Mouse (Mus musculus) c-Kit-positive CD71-negative TER-119-negative erythroid progenitor cells, embryonic 14.5 days (primary cell): ENCODE measurements at regions not wholly inside any gene's neighbourhood (a gene's known extent, or its start where the extent isn't known, plus 50 kb on each side); places are given as distances from the start of the nearest gene placed in this dataset.
"Not testable (repeated sequence)": the region's sequence is repeated elsewhere in the genome, so short reads cannot be mapped to it uniquely, and the experiment has no call there.

ENCODE experiments used
- DNase-seq: peaks from one replicate; pipeline ENCODE4 v3.0.0-alpha.2; 2013; ENCODE audit warnings: low read depth

DNA sequence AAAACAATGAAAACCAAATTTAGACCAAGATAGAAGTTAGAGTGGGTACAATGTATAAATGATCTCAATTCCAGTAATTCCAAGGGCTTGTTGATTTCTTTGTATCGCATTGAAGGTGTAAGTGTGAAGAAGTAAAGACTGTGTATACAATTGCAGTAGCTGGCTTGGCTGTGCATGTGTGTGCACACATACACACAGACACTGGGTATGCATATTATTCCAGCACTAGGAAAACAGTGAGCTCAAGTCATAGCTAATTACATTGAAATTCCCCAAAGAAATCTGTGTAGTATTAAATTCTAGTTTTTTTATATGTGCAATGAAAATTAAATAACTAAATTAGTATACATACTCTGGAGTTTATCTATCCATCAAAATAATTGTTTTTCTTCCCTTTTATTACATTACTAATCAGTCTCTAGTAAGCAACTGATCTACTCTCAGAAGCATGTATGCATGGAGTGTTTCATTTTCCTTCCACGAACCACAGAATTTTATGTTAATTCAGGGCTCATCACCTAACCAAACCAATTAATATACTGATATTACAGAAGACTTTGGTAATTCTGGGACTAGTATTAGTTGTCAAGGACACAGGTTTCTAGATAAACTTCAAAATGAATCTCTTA, 56.5 kb downstream of the Gm8797 start:
- DNase-seq = no peak

GRCm38 (mm10) chr3:5811071-5811590, 60.5 kb downstream of the Gm8797 start:
- no peak for DNase-seq

DNA sequence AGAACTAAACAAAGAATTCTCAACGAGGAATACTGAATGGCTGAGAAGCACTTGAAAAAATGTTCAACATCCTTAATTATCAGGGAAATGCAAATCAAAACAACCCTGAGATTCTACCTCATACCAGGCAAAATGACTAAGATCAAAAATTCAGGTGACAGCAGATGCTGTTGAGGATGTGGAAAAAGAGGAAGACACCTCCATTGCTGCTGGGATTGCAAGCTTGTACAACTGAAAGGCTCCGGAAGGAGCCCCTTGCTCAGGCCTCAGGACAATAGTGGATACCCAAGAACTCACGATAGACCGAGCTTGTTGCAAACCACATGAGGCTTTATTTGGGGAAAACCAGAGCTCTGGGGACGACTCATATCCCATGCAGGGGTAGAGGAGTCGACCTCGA, 69.6 kb downstream of the Gm8797 start:
- not testable (repeated sequence) for DNase-seq

GRCm38 (mm10) chr3:5860237-5860636, 109.6 kb downstream of the Gm8797 start:
- not testable (repeated sequence) for DNase-seq

GRCm38 (mm10) chr3:5870407-5870806, 119.8 kb downstream of the Gm8797 start:
- DNase-seq = no peak

- DNase-seq = no peak
Measured at GRCm38 (mm10) chr3:5879113-5879512, 128.5 kb downstream of the Gm8797 start.

DNA sequence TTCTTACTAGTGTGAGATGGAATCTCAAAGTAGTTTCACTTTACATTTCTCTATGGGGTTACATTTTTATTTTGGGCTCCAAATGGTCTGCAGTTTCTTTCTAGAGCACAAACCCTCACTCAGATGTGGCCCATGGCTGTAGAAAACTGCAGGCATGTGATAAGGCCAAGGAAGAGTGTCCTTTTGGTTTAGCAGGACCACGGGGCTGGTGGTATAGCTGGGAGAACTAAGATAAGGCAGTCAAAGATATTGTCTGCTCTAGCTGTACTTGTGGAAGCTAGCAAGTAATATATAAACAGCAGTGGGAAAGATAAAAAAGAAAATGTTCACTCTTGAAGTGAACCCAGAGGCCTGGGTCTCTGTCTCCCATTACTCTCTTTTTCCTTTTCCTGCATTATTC, 166.9 kb downstream of the Gm8797 start:
- DNase-seq = no peak

DNA sequence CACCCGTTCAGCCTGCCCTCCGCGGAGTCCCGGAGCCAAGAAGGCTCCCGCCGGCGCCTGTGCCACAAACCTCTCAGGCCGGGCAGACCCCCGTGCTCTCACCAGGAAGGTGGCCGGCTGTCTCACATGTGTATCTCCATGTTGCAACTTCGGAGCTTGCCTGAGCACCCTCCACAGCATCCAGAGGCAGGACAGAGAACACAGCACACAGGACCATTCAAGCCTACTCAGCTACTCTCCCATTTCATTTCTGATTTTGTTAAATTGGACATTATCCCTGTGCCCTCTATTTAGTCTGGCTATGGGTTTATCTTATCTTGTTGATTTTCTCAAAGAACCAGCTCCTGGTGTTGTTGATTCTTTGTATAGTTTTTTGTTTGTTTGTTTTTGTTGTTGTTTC, 199.6 kb downstream of the Gm8797 start:
- DNase-seq = not testable (repeated sequence)

GRCm38 (mm10) chr3:5989011-5989645, 238.5 kb downstream of the Gm8797 start:
- not testable (repeated sequence) for DNase-seq

DNA sequence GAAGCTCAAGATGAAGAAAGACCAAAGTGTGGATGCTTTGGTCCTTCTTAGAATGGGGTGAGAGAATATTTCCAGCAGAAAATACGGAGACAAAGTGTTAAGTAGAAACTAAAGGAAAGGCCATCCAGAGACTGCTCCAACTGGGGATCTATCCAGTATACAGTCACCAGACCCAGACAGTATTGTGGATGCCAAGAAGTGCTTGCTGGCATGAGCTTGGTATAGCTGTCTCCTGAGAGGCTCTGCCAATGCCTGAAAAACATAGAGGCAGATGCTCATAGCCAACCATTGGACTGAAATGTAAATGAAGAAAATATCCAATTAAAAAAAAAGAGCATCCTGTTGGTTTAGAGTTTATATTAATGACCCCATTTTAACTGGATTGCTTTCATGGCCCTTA, 253.8 kb downstream of the Gm8797 start:
- no peak for DNase-seq

- DNase-seq = no peak
Measured at GRCm38 (mm10) chr3:6018749-6019148, 268.1 kb downstream of the Gm8797 start.

GRCm38 (mm10) chr3:6041325-6041724, 290.7 kb downstream of the Gm8797 start:
- not testable (repeated sequence) for DNase-seq

GRCm38 (mm10) chr3:6049472-6050045, 299.0 kb downstream of the Gm8797 start:
- no peak for DNase-seq

DNA sequence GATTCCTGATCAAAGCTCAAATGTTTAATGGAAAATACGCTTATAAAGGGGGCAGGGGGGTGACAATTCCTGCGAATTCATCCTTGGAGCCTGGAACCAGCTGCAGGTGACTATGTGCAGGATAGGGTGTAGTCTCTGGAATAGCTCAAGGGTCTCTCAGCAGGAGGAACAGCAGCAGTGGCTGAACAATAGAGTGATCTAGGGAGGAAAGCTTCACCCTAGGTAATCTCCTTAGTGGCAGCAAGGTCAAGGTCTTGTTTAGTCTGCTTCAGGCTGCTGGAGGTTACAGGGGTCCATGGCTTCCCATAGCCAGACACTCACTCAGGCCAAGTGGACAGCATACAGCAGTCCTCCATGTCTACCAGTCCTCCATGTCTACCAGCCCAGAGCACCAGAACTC, 301.3 kb downstream of the Gm8797 start:
- no peak for DNase-seq

GRCm38 (mm10) chr3:6083855-6084254, 333.2 kb downstream of the Gm8797 start:
- no peak for DNase-seq

- DNase-seq = no peak
Measured at GRCm38 (mm10) chr3:6087267-6087666, 336.7 kb downstream of the Gm8797 start.

GRCm38 (mm10) chr3:6093931-6094330, 343.3 kb downstream of the Gm8797 start:
- no peak for DNase-seq

- not testable (repeated sequence) for DNase-seq
Measured at GRCm38 (mm10) chr3:6094410-6094809, 343.8 kb downstream of the Gm8797 start.

DNA sequence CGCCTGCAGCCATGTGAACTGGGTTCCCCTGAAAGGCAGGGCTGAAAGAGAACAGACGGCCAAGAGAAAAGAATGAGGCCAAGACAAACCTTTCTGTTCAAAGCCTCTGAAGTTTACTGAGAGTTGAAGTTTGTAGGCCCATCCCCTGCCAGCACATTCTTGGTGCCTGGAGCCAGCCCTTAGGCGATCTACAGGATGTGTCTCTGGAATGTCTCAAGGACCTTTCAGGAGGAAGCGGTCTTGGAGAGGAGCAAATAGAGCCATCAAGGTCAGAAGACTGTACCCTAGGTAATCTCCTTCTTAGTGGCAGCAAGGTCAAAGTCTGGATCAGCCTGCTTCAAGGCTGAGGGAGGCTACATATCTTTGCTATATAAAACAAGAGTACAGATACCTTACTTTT, 350.3 kb downstream of the Gm8797 start:
- DNase-seq = no peak

- DNase-seq = no peak
Measured at GRCm38 (mm10) chr3:6102866-6103265, 352.3 kb downstream of the Gm8797 start.

DNA sequence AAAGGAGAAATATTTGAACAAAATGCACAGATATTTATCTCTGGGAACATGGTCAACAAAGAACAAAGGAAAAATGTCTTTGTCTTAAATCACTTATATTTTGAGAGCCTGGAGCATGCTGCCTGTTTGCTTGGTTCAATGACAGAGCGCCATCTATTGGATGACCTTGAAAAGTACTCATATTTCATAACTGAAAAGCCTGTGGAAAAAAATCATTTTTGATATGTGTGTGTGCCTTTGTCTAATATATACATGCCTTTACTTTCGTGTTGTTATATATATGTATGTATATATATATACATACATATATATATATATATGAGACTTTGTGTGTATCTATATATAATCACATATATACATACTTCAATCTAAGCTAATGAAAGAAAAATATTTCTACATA, 356.1 kb downstream of the Gm8797 start:
- peak; percentile 3 for DNase-seq

GRCm38 (mm10) chr3:6107377-6108155, 357.0 kb downstream of the Gm8797 start:
- DNase-seq = no peak

GRCm38 (mm10) chr3:6118721-6119120, 368.1 kb downstream of the Gm8797 start:
- no peak for DNase-seq
